Mouse (Mus musculus) forebrain, embryonic 10.5 days (tissue): Measurements from ENCODE around the gene Gm13030. TPM values are rescaled to one million over a fixed set of nuclear protein-coding genes. Genes with fewer than 3 reads are reported as not detected.

ENCODE experiments used
- DNase-seq: peaks from one replicate; pipeline ENCODE4 v3.0.0-alpha.2; 2017; ENCODE audit warnings: low spot score; ENCODE audit errors: extremely low spot score
- H3K27ac ChIP-seq: fragments of 300-500 bp; sonication (generic); 2 replicates; pipeline ENCODE4 v1.5.1; 2016; ENCODE audit warnings: mild to moderate bottlenecking
- H3K27me3 ChIP-seq: fragments of 300-500 bp; sonication (generic); 2 replicates; pipeline ENCODE4 v1.6.1; 2016; ENCODE audit warnings: mild to moderate bottlenecking; ENCODE audit not compliant: poor library complexity, severe bottlenecking
- H3K36me3 ChIP-seq: fragments of 300-500 bp; sonication (generic); replicated peaks from 2 replicates; pipeline ENCODE4 v1.6.1; 2016; ENCODE audit warnings: mild to moderate bottlenecking, moderate library complexity
- H3K4me1 ChIP-seq: fragments of 300-500 bp; sonication (generic); 2 replicates; pipeline ENCODE4 v1.6.1; 2016
- H3K4me3 ChIP-seq: fragments of 300-500 bp; sonication (generic); 2 replicates; pipeline ENCODE4 v1.5.1; 2016; ENCODE audit warnings: mild to moderate bottlenecking, moderate library complexity
- H3K9me3 ChIP-seq: fragments of 300-500 bp; sonication (generic); 2 replicates; pipeline ENCODE4 v1.6.1; 2016; ENCODE audit warnings: mild to moderate bottlenecking, moderate library complexity
- WGBS: fragments of 180-500 bp; shearing (Covaris S2); methylation state at CpG from one replicate; pipeline ENCODE4 v1.1.7; 2016; 5-methylcytosine and 5-hydroxymethylcytosine counted together
- polyA plus RNA-seq: library from polyadenylated mRNA; unstranded; fragments of >200 nt; fragmentation: Nextera tagmentation; extraction: Ambion mirVana; gene quantifications from 2 replicates; pipeline ENCODE4 v1.2.1, GENCODE M21; 2016

Gene Gm13030
- polyA plus RNA-seq, 1 experiment from 2014 or later: not detected

- Histone ChIP-seq H3K9me3 (no peaks in the 10 kb centered on the region), H3K4me3 (peak overlapping the region; percentile 52), H3K36me3 (no peaks in the 10 kb centered on the region), H3K4me1 (peaks cover 16% of the 10 kb centered on the region), H3K27ac (peak overlapping the region; percentile 60; the same call in 1 of the 2 replicates), H3K27me3 (peaks cover 4% of the 10 kb centered on the region; the same call in 1 of the 2 replicates)
- WGBS: 6% methylated on average over 13 of the region's 13 CpGs
- DNase-seq: peak; percentile 82
Observed at GRCm38 (mm10) chr4:138859728-138860127, 14.0 kb downstream of the Gm13030 start.

- Histone ChIP-seq H3K36me3 (no peaks in the 10 kb centered on the region), H3K9me3 (no peaks in the 10 kb centered on the region), H3K27ac (0 out of 2 replicates have a peak overlapping the region, but pooled peaks have one; percentile 60), H3K4me3 (peak overlapping the region; percentile 52), H3K27me3 (peaks cover 4% of the 10 kb centered on the region; the same call in 1 of the 2 replicates), H3K4me1 (peaks cover 16% of the 10 kb centered on the region)
- DNase-seq: peak; percentile 52
- 14% methylated on average over 9 of the region's 9 CpGs for WGBS
Observed at GRCm38 (mm10) chr4:138859245-138859644, 14.5 kb downstream of the Gm13030 start.

GRCm38 (mm10) chr4:138858446-138858845 is 15.3 kb downstream of the Gm13030 start:
- H3K9me3 ChIP-seq: no peaks in the 10 kb centered on the region
- no peak overlapping the region for H3K4me3 ChIP-seq
- H3K27ac ChIP-seq: no peak overlapping the region
- WGBS: 88% methylated on average over 15 of the region's 15 CpGs
- H3K36me3 ChIP-seq: no peaks in the 10 kb centered on the region
- peaks cover 4% of the 10 kb centered on the region; the same call in 1 of the 2 replicates for H3K27me3 ChIP-seq
- no peak for DNase-seq
- H3K4me1 ChIP-seq: peaks cover 16% of the 10 kb centered on the region

- Histone ChIP-seq H3K36me3 (no peaks in the 10 kb centered on the region), H3K27me3 (peaks cover 4% of the 10 kb centered on the region; the same call in 1 of the 2 replicates), H3K27ac (no peak overlapping the region), H3K4me3 (no peak overlapping the region), H3K9me3 (no peaks in the 10 kb centered on the region), H3K4me1 (peaks cover 16% of the 10 kb centered on the region)
- WGBS: 91% methylated on average over 10 of the region's 10 CpGs
- DNase-seq: no peak
Observed at GRCm38 (mm10) chr4:138857576-138857975, 16.2 kb downstream of the Gm13030 start.

GRCm38 (mm10) chr4:138856491-138856890 is 17.3 kb downstream of the Gm13030 start:
- Histone ChIP-seq H3K4me3 (no peak overlapping the region), H3K4me1 (peaks cover 16% of the 10 kb centered on the region), H3K9me3 (no peaks in the 10 kb centered on the region), H3K27me3 (peaks cover 4% of the 10 kb centered on the region; the same call in 1 of the 2 replicates), H3K27ac (no peak overlapping the region), H3K36me3 (no peaks in the 10 kb centered on the region)
- WGBS: 32% methylated on average over 7 of the region's 7 CpGs
- DNase-seq: peak; percentile 71

DNA sequence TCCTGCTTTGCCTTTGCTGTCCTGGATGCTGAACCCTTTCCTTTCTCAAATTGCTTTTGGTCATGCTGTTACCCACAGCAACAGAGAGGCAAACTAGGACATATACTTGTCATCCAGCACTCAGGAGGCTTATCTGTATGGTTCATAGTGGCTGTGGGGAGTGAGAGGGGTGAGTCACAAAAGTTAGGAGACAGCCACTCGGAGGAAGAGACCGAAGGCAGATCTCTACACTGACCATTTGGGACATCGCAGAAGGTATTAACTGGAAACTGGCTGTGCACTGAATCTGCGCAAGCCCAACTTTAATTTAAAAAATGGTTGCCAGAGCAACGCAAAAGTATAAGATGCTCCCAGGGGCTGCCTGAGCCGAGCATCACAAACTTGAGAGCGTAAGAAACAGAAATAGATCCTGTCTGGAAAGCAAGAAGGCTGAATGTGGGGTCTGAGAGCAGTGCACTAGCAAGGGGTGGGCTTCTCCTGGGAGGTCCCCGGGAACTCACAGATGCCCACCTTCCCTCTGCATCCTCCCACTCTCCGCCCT is 18.6 kb downstream of the Gm13030 start:
- no peak overlapping the region for H3K27ac ChIP-seq
- no peak overlapping the region for H3K4me3 ChIP-seq
- no peaks in the 10 kb centered on the region for H3K9me3 ChIP-seq
- 0 out of 2 replicates have a peak, but pooled peaks cover under 1% of the 10 kb centered on the region for H3K27me3 ChIP-seq
- no peaks in the 10 kb centered on the region for H3K36me3 ChIP-seq
- no peak for DNase-seq
- 89% methylated on average over 9 of the region's 9 CpGs for WGBS
- peaks cover 14% of the 10 kb centered on the region for H3K4me1 ChIP-seq

GRCm38 (mm10) chr4:138852961-138853360 is 20.8 kb downstream of the Gm13030 start:
- no peaks in the 10 kb centered on the region for H3K9me3 ChIP-seq
- no peaks in the 10 kb centered on the region for H3K4me1 ChIP-seq
- no peaks in the 10 kb centered on the region for H3K27me3 ChIP-seq
- WGBS: 83% methylated on average over 6 of the region's 6 CpGs
- no peak overlapping the region for H3K27ac ChIP-seq
- no peaks in the 10 kb centered on the region for H3K36me3 ChIP-seq
- no peak for DNase-seq
- H3K4me3 ChIP-seq: no peak overlapping the region

GRCm38 (mm10) chr4:138851463-138851862 is 22.3 kb downstream of the Gm13030 start:
- no peaks in the 10 kb centered on the region for H3K27me3 ChIP-seq
- no peaks in the 10 kb centered on the region for H3K36me3 ChIP-seq
- WGBS: 6% methylated on average over 4 of the region's 4 CpGs
- no peak overlapping the region for H3K27ac ChIP-seq
- H3K9me3 ChIP-seq: no peaks in the 10 kb centered on the region
- DNase-seq: peak; percentile 75
- H3K4me1 ChIP-seq: no peaks in the 10 kb centered on the region
- no peak overlapping the region for H3K4me3 ChIP-seq

- WGBS: 84% methylated on average over 7 of the region's 7 CpGs
- DNase-seq: no peak
- H3K4me3 ChIP-seq: no peak overlapping the region
Observed at GRCm38 (mm10) chr4:138841386-138841785, 32.4 kb downstream of the Gm13030 start.

DNA sequence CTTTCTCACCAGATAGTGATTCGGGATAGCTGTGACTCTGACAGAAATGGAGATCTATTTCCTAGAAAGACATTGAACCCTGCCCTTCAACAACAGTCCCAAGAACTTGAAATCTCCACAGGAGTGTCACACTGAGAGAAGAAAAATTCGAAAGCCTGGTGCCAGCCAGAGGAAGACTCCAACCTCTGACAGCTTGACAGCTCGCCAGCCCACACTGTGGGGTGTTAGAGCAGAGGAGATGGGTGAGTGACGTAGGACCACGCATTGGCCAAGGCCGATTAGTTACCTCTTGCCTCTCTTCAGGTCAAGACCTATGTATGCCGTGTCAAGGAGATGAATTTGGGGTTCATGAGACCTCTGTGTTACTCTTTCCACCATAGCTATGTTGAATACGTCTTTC is 33.0 kb downstream of the Gm13030 start:
- Histone ChIP-seq H3K9me3 (peaks cover 15% of the 10 kb centered on the region), H3K36me3 (no peaks in the 10 kb centered on the region), H3K27ac (no peak overlapping the region), H3K4me3 (no peak overlapping the region), H3K27me3 (no peaks in the 10 kb centered on the region), H3K4me1 (no peaks in the 10 kb centered on the region)
- no peak for DNase-seq
- 86% methylated on average over 8 of the region's 8 CpGs for WGBS

More at GRCm38 (mm10) chr4:138841386-138841785, 32.4 kb downstream of the Gm13030 start:
- H3K4me1 ChIP-seq: no peaks in the 10 kb centered on the region
- no peak overlapping the region for H3K27ac ChIP-seq
- H3K27me3 ChIP-seq: no peaks in the 10 kb centered on the region
- H3K36me3 ChIP-seq: no peaks in the 10 kb centered on the region
- H3K9me3 ChIP-seq: peaks cover 15% of the 10 kb centered on the region

DNA sequence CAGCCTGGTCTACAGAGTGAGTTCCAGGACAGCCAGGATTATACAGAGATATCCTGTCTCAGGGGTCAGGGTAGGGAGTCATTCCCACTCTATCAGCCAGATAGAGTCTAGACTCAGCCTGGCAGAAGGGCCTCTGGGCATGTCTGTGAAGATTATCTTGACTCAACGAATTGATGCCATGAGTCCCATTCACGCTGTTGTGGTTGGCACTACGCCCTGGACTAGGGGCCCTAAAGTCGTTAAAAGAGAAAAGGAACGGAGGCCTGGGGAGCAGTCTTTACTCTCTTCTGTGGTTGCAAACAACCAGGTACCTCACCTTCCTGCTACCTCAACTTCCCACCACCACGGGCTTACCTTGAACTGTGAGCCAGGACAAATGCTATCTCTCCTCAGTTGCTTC is 34.0 kb downstream of the Gm13030 start:
- peaks cover 15% of the 10 kb centered on the region for H3K9me3 ChIP-seq
- no peaks in the 10 kb centered on the region for H3K4me1 ChIP-seq
- 90% methylated on average over 6 of the region's 6 CpGs for WGBS
- no peaks in the 10 kb centered on the region for H3K36me3 ChIP-seq
- H3K27ac ChIP-seq: no peak overlapping the region
- H3K27me3 ChIP-seq: no peaks in the 10 kb centered on the region
- DNase-seq: no peak
- no peak overlapping the region for H3K4me3 ChIP-seq

DNA sequence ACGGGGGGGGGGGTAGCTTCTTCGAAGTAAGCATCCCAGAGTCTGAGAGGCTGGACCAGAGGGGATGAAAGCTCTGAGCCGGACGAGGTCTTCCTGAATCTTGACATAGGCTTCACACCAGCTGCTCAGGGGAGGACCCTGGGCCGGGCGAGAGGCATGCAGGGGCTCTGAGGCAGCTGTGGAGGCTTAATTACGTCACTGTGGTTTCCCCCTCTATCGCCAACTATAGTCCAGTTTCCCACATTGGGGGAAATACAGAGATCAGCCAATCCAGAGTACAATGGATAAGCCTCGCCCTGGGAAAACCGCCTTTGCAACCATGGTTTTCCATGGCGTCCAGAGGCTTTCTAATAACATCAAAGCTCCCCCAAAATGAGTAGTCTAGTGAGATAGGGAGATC is 46.6 kb downstream of the Gm13030 start:
- DNase-seq: no peak
- H3K4me1 ChIP-seq: peaks cover 10% of the 10 kb centered on the region
- H3K4me3 ChIP-seq: no peak overlapping the region
- H3K9me3 ChIP-seq: peaks cover 19% of the 10 kb centered on the region
- H3K36me3 ChIP-seq: no peaks in the 10 kb centered on the region
- H3K27ac ChIP-seq: no peak overlapping the region
- H3K27me3 ChIP-seq: no peaks in the 10 kb centered on the region
- 77% methylated on average over 11 of the region's 11 CpGs for WGBS

GRCm38 (mm10) chr4:138825751-138826567 is 47.8 kb downstream of the Gm13030 start:
- H3K27ac ChIP-seq: no peak overlapping the region
- no peaks in the 10 kb centered on the region for H3K36me3 ChIP-seq
- peaks cover 10% of the 10 kb centered on the region for H3K4me1 ChIP-seq
- DNase-seq: no peak
- peaks cover 20% of the 10 kb centered on the region for H3K9me3 ChIP-seq
- no peak overlapping the region for H3K4me3 ChIP-seq
- WGBS: 79% methylated on average over 18 of the region's 18 CpGs
- no peaks in the 10 kb centered on the region for H3K27me3 ChIP-seq
